Mouse (Mus musculus) bone marrow macrophage, adult 2 months (primary cell): ENCODE results near the gene Rccd1.

Experiments
- CTCF ChIP-seq: IDR thresholded peaks from 2 replicates; pipeline ENCODE4 v1.5.1; 2012; ENCODE audit warnings: low read depth, mild to moderate bottlenecking, low read length, moderate library complexity
- POLR2A ChIP-seq: IDR thresholded peaks from 2 replicates; pipeline ENCODE4 v1.6.1; 2012; ENCODE audit warnings: mild to moderate bottlenecking, low read depth, low read length, borderline replicate concordance

DNA sequence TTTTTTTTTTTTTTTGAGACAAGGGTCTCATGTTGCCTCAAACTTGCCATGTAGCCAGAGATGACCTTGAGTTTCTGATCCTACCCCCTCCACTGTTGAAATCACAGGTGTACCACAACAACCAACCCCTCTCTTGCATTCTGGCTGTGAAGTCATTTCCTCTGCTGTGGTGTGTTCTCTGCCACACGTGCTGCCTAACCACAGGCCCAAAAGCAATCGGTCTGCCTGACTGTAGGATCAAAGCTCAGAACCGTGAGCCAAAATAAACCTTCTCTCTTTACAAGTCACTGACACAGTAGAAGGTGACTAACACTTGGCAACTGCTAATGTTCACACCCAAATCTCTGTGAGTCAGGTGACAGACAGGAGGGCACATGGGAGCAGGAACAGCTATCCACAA is 36.2 kb upstream of the Rccd1 start:
- TF ChIP-seq CTCF = no peak
- TF ChIP-seq POLR2A = no peak
